Mouse (Mus musculus) C2C12 (cell line): ENCODE results near the gene Pgrmc2.

Experiments
- CTCF ChIP-seq: IDR thresholded peaks from one replicate; pipeline ENCODE4 v1.5.1; 2011; ENCODE audit not compliant: control insufficient read depth, insufficient read depth, insufficient read length
- MAX ChIP-seq: IDR thresholded peaks from one replicate; pipeline ENCODE4 v1.6.1; 2011; ENCODE audit warnings: mild to moderate bottlenecking, control low read depth
- MYOD1 ChIP-seq: IDR thresholded peaks from one replicate; pipeline ENCODE4 v1.6.1; 2011; ENCODE audit warnings: low read depth; ENCODE audit not compliant: control insufficient read depth, insufficient read length
- MYOG ChIP-seq: IDR thresholded peaks from one replicate; pipeline ENCODE4 v1.6.1; 2011; ENCODE audit not compliant: control insufficient read depth, insufficient read length; ENCODE audit errors: extremely low read depth

DNA sequence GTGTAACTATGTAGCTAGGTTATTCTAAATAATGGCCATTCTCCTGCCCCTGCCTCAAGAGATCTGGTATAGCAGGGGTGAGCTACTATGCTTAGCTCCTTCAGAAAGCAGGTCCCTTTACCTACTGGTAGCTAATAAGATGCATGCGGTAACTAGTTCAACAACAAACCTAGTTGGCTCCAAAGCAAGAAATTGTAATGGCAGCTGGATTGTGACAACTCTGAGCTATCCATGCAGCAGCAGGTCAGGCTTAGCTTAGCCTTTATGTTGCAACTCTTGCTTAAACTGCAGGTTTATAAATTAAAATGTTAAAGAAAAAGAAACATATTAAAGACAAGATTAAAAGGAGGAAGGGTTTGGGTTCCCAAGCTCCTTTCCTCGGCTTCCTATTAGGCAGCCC is 4.2 kb downstream of the Pgrmc2 start:
- TF ChIP-seq MAX = no peak
- no peak for TF ChIP-seq CTCF
- TF ChIP-seq MYOG = no peak
- no peak for TF ChIP-seq MYOD1
